Mouse (Mus musculus) liver, embryonic 14.5 days (tissue): ENCODE results near the gene Ass1.

Experiments
- CTCF ChIP-seq: IDR thresholded peaks from 2 replicates; pipeline ENCODE4 v1.5.1; 2016; ENCODE audit warnings: antibody characterized with exemption, low read depth, control low read depth
- EP300 ChIP-seq: IDR thresholded peaks from 2 replicates; pipeline ENCODE4 v1.6.1; 2016; ENCODE audit warnings: antibody characterized with exemption, low read depth

GRCm38 (mm10) chr2:31500292-31501204 is 30.5 kb downstream of the Ass1 start:
- TF ChIP-seq CTCF (no peak), EP300 (no peak)
